Mouse (Mus musculus): ENCODE results near the gene Cfap73. TPM values are rescaled to one million over a fixed set of nuclear protein-coding genes. Genes with fewer than 3 reads are reported as not detected.

The Cfap73 gene
- polyA plus RNA-seq, 1 experiment from 2014 or later, result 1.0 TPM

DNA sequence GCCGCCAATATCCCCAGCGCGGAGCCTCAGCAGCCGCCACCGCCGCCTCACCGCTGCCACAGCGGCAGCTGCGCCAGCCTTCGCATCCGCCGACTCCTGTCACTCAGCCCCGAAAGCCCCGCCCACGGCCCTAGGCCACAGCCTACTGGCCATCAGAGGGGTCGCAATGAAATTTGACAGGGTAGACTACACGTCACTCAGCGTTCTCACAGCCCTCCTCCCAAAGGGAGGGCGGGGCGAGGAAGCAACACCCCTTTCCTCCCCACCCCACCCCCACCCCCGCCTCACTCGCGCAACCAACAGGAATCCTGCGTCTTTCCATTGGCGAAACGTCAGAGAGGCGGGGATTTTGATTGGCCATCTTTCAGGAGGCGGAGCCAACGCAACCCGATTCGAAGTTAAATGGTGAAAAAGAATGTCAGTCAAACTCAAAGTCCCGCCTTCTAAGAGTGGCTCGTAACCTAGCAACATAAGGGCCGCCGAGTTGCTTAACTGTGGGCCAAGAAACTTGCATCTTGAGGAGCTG, 45.4 kb downstream of the Cfap73 start, which contains the start of the genes Tpcn1 and Iqcd:
Tpcn1 (minus strand) TSS at position 105 of the 526 bp plus-strand sequence.
Iqcd (plus strand) TSS at position 448 of the 526 bp plus-strand sequence.
- WGBS, result 0% methylated on average over 21 of the region's 35 CpGs

DNA sequence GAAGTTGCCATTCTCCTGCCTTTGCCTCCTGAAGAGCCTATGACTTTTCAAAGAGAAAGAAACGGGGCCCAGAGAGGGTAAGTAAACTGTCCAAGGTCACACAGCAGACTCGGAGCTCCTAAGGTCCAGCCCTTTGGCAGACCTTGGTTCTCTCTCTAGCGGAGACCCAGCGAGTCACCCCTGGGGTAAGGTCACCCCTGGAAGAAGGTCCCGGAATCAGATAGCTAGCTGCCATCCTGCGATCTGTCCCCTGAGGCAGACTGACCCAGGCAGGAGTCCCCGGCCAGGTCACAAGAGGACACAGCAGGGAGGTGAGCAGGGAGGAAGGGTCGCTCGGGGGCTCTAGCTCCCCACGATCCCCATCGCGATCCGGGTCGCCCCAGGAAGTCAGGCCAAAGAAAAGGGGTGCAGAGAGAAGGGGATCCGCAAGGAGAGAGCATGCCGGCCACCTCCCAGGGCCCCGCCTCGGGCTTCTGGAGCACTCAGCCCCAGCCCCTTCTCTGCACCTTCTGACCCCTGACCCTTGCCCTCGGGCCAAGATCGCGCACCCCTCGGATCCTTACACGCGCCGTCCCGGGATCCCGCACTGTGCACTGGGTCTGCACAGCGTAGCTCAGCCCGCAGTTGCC, 46.0 kb downstream of the Cfap73 start:
- 4% methylated on average over 12 of the region's 29 CpGs for WGBS
- no peak for ATAC-seq (ENCODE audit: low read depth)

More for the DNA sequence above, 45.4 kb downstream of the Cfap73 start, which contains the start of the genes Tpcn1 and Iqcd:
- H3K27me3 ChIP-seq (replicated peaks; ENCODE audit: control insufficient read depth, insufficient read depth, low read length), result no peaks in the 10 kb centered on the region
- peaks cover 11% of the 10 kb centered on the region for H3K4me1 ChIP-seq (ENCODE audit: control insufficient read depth, insufficient read depth, low read length)
- H3K9me3 ChIP-seq (ENCODE audit: control insufficient read depth, low read length), result 0 out of 2 replicates have a peak, but pooled peaks cover 4% of the 10 kb centered on the region
- ATAC-seq (ENCODE audit: low read depth) (peak; percentile 98), DNase-seq (ENCODE audit: low spot score) (peak; percentile 100)
- peak within 1 kb of the TSS; percentile 89 for H3K4me3 ChIP-seq (ENCODE audit: low read depth, low read length)
- H3K36me3 ChIP-seq (ENCODE audit: control insufficient read depth, insufficient read depth, low read length), result peaks cover 15% of the 10 kb centered on the region
- peak within 1 kb of the TSS; percentile 83 for H3K9ac ChIP-seq (ENCODE audit: low read depth, low read length)
- H3K4me2 ChIP-seq (ENCODE audit: low read depth, low read length), result peak within 1 kb of the TSS; percentile 99
- peak within 1 kb of the TSS; percentile 61 for H3K27ac ChIP-seq (replicated peaks; ENCODE audit: low read depth, low read length)

DNA sequence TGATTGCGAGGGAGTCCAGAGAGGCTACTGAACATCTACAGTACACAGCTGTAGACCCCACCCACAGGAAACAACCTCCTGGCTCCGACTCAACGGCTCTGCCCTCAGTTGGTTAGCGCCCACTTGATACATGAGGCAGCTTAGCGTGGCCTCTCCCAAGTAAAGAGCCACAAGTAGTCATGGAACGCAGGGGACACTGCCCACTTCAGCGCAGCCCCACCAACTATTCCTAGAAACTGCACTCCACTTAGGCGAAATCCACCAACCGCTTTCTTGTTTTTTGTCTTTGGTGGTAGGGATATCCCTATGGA, 46.5 kb downstream of the Cfap73 start:
- 27% methylated on average over 9 of the region's 9 CpGs for WGBS
- H3K4me2 ChIP-seq (ENCODE audit: low read depth, low read length), result peak overlapping the region; percentile 99
- DNase-seq (ENCODE audit: low spot score), result no peak
- H3K4me1 ChIP-seq (ENCODE audit: control insufficient read depth, insufficient read depth, low read length), result peaks cover 11% of the 10 kb centered on the region
- 0 out of 2 replicates have a peak, but pooled peaks cover 4% of the 10 kb centered on the region for H3K9me3 ChIP-seq (ENCODE audit: control insufficient read depth, low read length)
- H3K27ac ChIP-seq (replicated peaks; ENCODE audit: low read depth, low read length), result peak overlapping the region; percentile 36
- H3K9ac ChIP-seq (ENCODE audit: low read depth, low read length), result peak overlapping the region; percentile 83
- H3K4me3 ChIP-seq (ENCODE audit: low read depth, low read length), result peak overlapping the region; percentile 89
- peaks cover 25% of the 10 kb centered on the region for H3K36me3 ChIP-seq (ENCODE audit: control insufficient read depth, insufficient read depth, low read length)
- no peak for ATAC-seq (ENCODE audit: low read depth)
- H3K27me3 ChIP-seq (replicated peaks; ENCODE audit: control insufficient read depth, insufficient read depth, low read length), result no peaks in the 10 kb centered on the region

More for the DNA sequence above, 46.0 kb downstream of the Cfap73 start:
- H3K4me1 ChIP-seq (ENCODE audit: control insufficient read depth, insufficient read depth, low read length), result peaks cover 11% of the 10 kb centered on the region
- peaks cover 21% of the 10 kb centered on the region for H3K36me3 ChIP-seq (ENCODE audit: control insufficient read depth, insufficient read depth, low read length)
- H3K9me3 ChIP-seq (ENCODE audit: control insufficient read depth, low read length), result 0 out of 2 replicates have a peak, but pooled peaks cover 4% of the 10 kb centered on the region
- H3K4me3 ChIP-seq (ENCODE audit: low read depth, low read length), result peak overlapping the region; percentile 89
- DNase-seq (ENCODE audit: low spot score), result no peak
- H3K27me3 ChIP-seq (replicated peaks; ENCODE audit: control insufficient read depth, insufficient read depth, low read length), result no peaks in the 10 kb centered on the region
- peak overlapping the region; percentile 61 for H3K27ac ChIP-seq (replicated peaks; ENCODE audit: low read depth, low read length)
- peak overlapping the region; percentile 99 for H3K4me2 ChIP-seq (ENCODE audit: low read depth, low read length)
- H3K9ac ChIP-seq (ENCODE audit: low read depth, low read length), result peak overlapping the region; percentile 83

DNA sequence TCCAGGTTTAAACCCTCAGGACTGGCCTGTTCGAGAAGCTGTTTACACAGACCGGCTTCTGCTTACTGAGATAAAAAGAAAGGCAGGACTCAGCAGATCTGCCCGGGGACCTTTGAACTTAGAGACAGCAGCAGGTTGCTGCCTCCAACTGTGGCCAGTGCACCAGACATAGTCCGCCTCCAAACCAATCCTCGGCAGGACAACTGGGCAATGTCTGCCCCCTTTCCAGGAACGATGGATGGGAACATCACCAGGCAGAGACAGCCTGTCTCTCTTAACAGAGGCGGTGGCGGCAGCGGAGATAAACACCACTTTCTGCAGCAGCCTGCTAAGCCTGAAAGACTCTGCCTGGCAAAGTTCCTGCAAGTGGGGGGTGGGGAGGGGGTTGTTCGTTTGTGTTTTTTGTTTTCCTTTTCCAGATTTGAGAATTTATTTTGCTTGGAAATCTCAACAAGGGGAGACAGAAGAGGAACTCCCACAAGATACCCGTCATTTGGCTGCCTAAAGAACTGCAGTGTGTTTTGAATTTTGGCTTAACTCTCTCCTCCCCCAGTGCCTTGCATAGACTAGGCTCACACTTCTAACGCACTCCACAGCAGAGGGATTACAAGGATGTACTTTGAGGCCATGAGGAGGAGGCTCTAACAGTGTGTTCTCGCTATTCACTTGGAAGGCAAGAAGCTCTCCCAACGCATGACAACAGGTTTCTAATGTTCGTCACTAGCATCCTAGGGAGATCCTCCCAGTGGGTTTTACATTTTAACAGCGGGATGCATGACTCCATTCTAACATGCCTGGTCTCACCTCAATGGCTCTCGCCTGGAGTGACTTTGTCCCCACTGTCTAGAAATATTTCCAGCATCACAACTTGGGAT, 47.1 kb downstream of the Cfap73 start:
- Histone ChIP-seq H3K9ac (ENCODE audit: low read depth, low read length) (peak overlapping the region; percentile 83), H3K4me2 (ENCODE audit: low read depth, low read length) (peak overlapping the region; percentile 99), H3K9me3 (ENCODE audit: control insufficient read depth, low read length) (no peaks in the 10 kb centered on the region), H3K27me3 (replicated peaks; ENCODE audit: control insufficient read depth, insufficient read depth, low read length) (no peaks in the 10 kb centered on the region), H3K36me3 (ENCODE audit: control insufficient read depth, insufficient read depth, low read length) (peaks cover 31% of the 10 kb centered on the region), H3K4me3 (ENCODE audit: low read depth, low read length) (peak overlapping the region; percentile 89), H3K27ac (replicated peaks; ENCODE audit: low read depth, low read length) (peak overlapping the region; percentile 53), H3K4me1 (ENCODE audit: control insufficient read depth, insufficient read depth, low read length) (peaks cover 11% of the 10 kb centered on the region)
- 10% methylated on average over 17 of the region's 17 CpGs for WGBS
- peak; percentile 73 for DNase-seq (ENCODE audit: low spot score)
- ATAC-seq (ENCODE audit: low read depth), result no peak

DNA sequence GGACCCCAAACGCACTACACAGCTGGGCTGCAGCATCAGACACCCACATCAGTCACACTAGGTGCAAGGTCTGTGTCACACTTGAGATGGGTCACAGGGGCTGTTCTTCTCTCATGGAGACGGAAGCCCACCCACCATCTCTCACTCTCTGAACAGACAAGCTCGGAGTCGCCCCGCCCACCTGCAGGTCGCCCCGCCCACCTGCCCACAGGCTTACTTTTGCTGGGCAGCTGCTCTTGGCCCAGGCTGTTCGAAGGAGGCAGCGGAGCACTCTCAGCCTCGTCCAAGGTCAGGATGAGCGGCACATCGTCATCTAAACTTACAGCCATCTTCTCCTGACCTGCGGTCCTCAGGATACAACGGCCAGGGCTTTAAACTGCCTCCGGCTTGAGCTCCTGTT, 49.1 kb downstream of the Cfap73 start:
- DNase-seq (ENCODE audit: low spot score) (no peak), ATAC-seq (ENCODE audit: low read depth) (no peak)
- Histone ChIP-seq H3K27ac (replicated peaks; ENCODE audit: low read depth, low read length) (no peak overlapping the region), H3K4me3 (ENCODE audit: low read depth, low read length) (no peak overlapping the region), H3K36me3 (ENCODE audit: control insufficient read depth, insufficient read depth, low read length) (peaks cover 50% of the 10 kb centered on the region), H3K9me3 (ENCODE audit: control insufficient read depth, low read length) (no peaks in the 10 kb centered on the region), H3K4me2 (ENCODE audit: low read depth, low read length) (no peak overlapping the region), H3K4me1 (ENCODE audit: control insufficient read depth, insufficient read depth, low read length) (peaks cover 13% of the 10 kb centered on the region), H3K9ac (ENCODE audit: low read depth, low read length) (no peak overlapping the region), H3K27me3 (replicated peaks; ENCODE audit: control insufficient read depth, insufficient read depth, low read length) (no peaks in the 10 kb centered on the region)
- 49% methylated on average over 15 of the region's 15 CpGs for WGBS

DNA sequence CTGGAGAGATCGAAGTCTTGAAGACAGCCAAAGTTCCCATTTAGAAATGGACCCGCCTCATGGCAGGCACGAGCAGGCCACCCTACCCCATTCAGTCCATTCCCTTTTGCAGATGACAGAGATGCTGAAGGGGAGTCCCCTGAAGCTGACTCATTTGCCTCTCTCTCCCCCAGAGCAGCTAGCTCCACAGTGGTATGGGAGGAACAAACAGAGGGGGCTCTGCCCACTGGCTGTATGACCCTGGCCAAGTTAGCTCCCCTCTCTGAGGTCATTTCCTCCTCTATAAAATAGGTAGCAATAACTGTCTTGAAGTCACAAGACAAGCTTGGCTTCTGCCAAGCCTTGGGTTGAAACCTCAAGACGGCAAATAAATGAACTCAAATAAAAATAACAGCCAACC, 50.5 kb downstream of the Cfap73 start:
- WGBS, result 95% methylated on average over 4 of the region's 4 CpGs
- no peak overlapping the region for H3K27ac ChIP-seq (replicated peaks; ENCODE audit: low read depth, low read length)
- peaks cover 27% of the 10 kb centered on the region for H3K4me1 ChIP-seq (ENCODE audit: control insufficient read depth, insufficient read depth, low read length)
- no peaks in the 10 kb centered on the region for H3K27me3 ChIP-seq (replicated peaks; ENCODE audit: control insufficient read depth, insufficient read depth, low read length)
- DNase-seq (ENCODE audit: low spot score) (no peak), ATAC-seq (ENCODE audit: low read depth) (no peak)
- H3K4me3 ChIP-seq (ENCODE audit: low read depth, low read length), result no peak overlapping the region
- H3K9me3 ChIP-seq (ENCODE audit: control insufficient read depth, low read length), result no peaks in the 10 kb centered on the region
- no peak overlapping the region for H3K9ac ChIP-seq (ENCODE audit: low read depth, low read length)
- H3K36me3 ChIP-seq (ENCODE audit: control insufficient read depth, insufficient read depth, low read length), result peaks cover 51% of the 10 kb centered on the region
- no peak overlapping the region for H3K4me2 ChIP-seq (ENCODE audit: low read depth, low read length)

DNA sequence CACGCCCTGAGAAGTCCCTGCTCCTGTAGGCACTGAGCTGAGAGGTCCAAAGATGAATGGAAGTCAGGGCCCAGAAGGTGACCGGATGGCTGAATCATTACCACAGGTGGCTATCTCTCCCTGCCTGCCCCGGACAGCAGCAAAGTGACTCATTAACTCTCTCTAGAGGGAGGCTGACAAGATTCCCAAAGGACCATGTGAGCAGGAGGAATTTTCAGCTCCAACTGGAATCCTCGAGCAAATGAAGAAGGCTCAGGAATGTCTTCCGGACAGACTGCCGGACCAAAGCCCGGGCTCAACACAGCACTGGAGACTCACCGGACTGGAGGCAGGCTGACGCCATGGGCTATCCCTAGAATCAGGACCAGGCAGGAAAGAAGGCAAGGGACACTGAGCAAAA, 52.0 kb downstream of the Cfap73 start:
- 86% methylated on average over 9 of the region's 9 CpGs for WGBS
- H3K4me1 ChIP-seq (ENCODE audit: control insufficient read depth, insufficient read depth, low read length), result peaks cover 30% of the 10 kb centered on the region

DNA sequence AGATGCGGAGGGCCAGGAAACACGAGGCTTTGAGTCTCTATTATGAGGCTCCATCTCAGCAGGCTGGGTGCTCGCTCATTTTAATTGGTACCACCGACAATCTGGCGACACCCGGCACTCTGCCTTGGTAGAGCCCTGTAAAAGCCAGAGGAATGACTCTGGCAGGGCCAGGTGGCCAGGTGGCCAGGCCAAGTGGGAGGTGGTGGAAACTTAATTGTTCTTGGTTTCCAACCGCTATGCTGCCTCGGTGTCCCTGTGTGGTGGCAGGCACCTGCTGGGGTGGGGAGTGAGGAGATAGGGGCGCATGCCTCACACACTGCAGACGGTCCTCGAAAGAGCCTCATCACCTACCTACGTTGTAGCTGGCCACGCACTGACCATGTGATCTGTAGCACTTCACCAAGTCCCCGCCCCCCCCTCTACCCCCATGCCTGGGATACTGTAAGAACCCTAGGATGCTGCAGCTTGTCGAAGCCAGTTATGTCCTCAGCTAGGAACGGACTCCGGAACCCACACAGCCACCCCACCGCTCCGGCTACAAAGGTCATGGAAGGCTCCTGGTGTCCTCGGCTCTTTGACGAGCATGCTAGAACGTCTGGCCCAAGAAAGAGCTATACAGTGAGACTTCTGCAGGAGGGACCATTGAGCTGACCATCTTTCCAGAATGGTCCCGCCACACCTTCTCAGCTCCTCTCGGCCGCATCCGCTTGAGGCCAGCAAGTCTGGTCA, 54.0 kb downstream of the Cfap73 start:
- Histone ChIP-seq H3K4me3 (ENCODE audit: low read depth, low read length) (no peak overlapping the region), H3K27ac (replicated peaks; ENCODE audit: low read depth, low read length) (peak overlapping the region; percentile 74; the same call in 1 of the 2 replicates), H3K4me1 (ENCODE audit: control insufficient read depth, insufficient read depth, low read length) (peaks cover 22% of the 10 kb centered on the region), H3K36me3 (ENCODE audit: control insufficient read depth, insufficient read depth, low read length) (peaks cover 50% of the 10 kb centered on the region), H3K9me3 (ENCODE audit: control insufficient read depth, low read length) (no peaks in the 10 kb centered on the region), H3K4me2 (ENCODE audit: low read depth, low read length) (peak overlapping the region; percentile 8; the same call in 1 of the 2 replicates), H3K27me3 (replicated peaks; ENCODE audit: control insufficient read depth, insufficient read depth, low read length) (no peaks in the 10 kb centered on the region), H3K9ac (ENCODE audit: low read depth, low read length) (no peak overlapping the region)
- ATAC-seq (ENCODE audit: low read depth), result no peak
- WGBS, result 86% methylated on average over 25 of the region's 26 CpGs
- no peak for DNase-seq (ENCODE audit: low spot score)

More for the DNA sequence above, 52.0 kb downstream of the Cfap73 start:
- Histone ChIP-seq H3K4me2 (ENCODE audit: low read depth, low read length) (no peak overlapping the region), H3K9me3 (ENCODE audit: control insufficient read depth, low read length) (no peaks in the 10 kb centered on the region), H3K27ac (replicated peaks; ENCODE audit: low read depth, low read length) (no peak overlapping the region), H3K4me3 (ENCODE audit: low read depth, low read length) (no peak overlapping the region), H3K9ac (ENCODE audit: low read depth, low read length) (no peak overlapping the region), H3K27me3 (replicated peaks; ENCODE audit: control insufficient read depth, insufficient read depth, low read length) (no peaks in the 10 kb centered on the region), H3K36me3 (ENCODE audit: control insufficient read depth, insufficient read depth, low read length) (peaks cover 51% of the 10 kb centered on the region)
- DNase-seq (ENCODE audit: low spot score) (no peak), ATAC-seq (ENCODE audit: low read depth) (no peak)
